Mouse (Mus musculus) ES-E14 (cell line): ENCODE results near the gene Tmem167.

Source experiments
- MAFK ChIP-seq: IDR thresholded peaks from 2 replicates; pipeline ENCODE4 v1.6.1; 2014; ENCODE audit warnings: mild to moderate bottlenecking, low read depth, low read length, inconsistent platforms; ENCODE audit not compliant: insufficient read depth
- ZNF384 ChIP-seq: IDR thresholded peaks from 2 replicates; pipeline ENCODE4 v1.6.1; 2012; ENCODE audit warnings: low read depth, low read length, inconsistent platforms

DNA sequence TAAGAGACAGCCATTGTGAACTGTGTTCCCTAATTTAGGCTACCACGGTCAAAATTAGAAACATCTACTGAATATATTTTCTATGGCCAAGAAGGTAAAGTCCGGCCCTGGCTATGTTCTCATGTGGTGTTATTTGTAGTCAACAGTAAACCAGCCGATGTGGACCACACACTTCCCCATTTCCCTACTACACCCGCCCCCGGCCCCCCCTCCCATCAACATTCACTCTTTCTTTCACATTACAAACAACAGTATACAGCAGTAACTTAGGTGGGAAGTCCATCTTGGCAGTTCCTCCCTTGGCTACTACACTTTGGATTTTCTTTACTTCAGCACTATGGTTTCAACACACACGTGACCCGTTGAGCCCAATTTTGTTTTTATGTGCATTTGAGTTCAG, 94.6 kb downstream of the Tmem167 start:
- no peak for TF ChIP-seq ZNF384
- TF ChIP-seq MAFK, result no peak
